Mouse (Mus musculus) olfactory bulb, adult 2 months (tissue): ENCODE data around the gene Celf2. TPM values are rescaled to one million over a fixed set of nuclear protein-coding genes. Genes with fewer than 3 reads are reported as not detected.

Source experiments
- H3K27ac ChIP-seq: fragments of 200-500 bp; 2 replicates; pipeline ENCODE4 v1.5.1; 2012; ENCODE audit warnings: low read depth, low read length; ENCODE audit not compliant: insufficient read depth
- H3K4me1 ChIP-seq: fragments of 200-500 bp; 2 replicates; pipeline ENCODE4 v1.6.1; 2012; ENCODE audit warnings: low read length; ENCODE audit not compliant: control insufficient read depth, insufficient read depth
- H3K4me3 ChIP-seq: fragments of 200-500 bp; 2 replicates; pipeline ENCODE4 v1.5.1; 2012; ENCODE audit warnings: mild to moderate bottlenecking, low read depth, low read length, moderate library complexity; ENCODE audit not compliant: insufficient read depth
- CTCF ChIP-seq: fragments of 200-500 bp; IDR thresholded peaks from 2 replicates; pipeline ENCODE4 v1.5.1; 2012; ENCODE audit warnings: low read depth, mild to moderate bottlenecking, low read length, moderate library complexity; ENCODE audit not compliant: insufficient read depth
- POLR2A ChIP-seq: fragments of 200-500 bp; IDR thresholded peaks from 2 replicates; pipeline ENCODE4 v1.6.1; 2012; ENCODE audit warnings: mild to moderate bottlenecking, low read depth, low read length, moderate library complexity; ENCODE audit not compliant: insufficient read depth
- WGBS: fragments of 180-500 bp; shearing (Covaris S2); methylation state at CpG from one replicate; pipeline ENCODE4 v1.1.7; 2018; 5-methylcytosine and 5-hydroxymethylcytosine counted together
- polyA plus RNA-seq: library from polyadenylated mRNA; stranded (reverse); fragments of >200 nt; gene quantifications from 2 replicates; pipeline ENCODE4 v1.2.4, GENCODE M21; 2012; ENCODE audit warnings: low replicate concordance; ENCODE audit not compliant: missing spikeins, insufficient read depth, insufficient read length

The Celf2 gene
- polyA plus RNA-seq, 1 experiment: 447 TPM

DNA sequence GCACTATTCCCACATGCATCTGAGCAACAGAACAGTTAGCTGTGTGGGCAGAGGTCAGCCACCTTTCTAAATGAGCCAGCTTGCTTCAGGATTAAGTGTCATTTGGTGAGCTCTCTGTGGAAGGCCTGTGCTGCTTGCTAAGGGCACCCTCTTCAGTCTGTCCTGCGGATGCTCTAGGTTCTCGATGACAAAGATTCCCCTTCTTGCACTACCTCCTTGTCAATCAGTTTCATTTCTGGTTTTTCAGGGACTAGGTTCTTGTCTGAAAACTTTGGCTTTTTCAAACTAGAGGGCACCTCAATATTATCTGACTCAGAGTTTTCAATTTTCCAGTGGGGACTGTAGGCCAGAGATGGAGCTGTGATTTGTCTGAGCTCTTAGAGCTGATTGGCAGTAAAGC lies 949.8 kb downstream of the Celf2 start:
- Histone ChIP-seq H3K27ac (no peak overlapping the region), H3K4me3 (no peak overlapping the region), H3K4me1 (peaks cover 9% of the 10 kb centered on the region)
- WGBS: 91% methylated on average over 2 of the region's 2 CpGs
- TF ChIP-seq CTCF (no peak), POLR2A (no peak)

DNA sequence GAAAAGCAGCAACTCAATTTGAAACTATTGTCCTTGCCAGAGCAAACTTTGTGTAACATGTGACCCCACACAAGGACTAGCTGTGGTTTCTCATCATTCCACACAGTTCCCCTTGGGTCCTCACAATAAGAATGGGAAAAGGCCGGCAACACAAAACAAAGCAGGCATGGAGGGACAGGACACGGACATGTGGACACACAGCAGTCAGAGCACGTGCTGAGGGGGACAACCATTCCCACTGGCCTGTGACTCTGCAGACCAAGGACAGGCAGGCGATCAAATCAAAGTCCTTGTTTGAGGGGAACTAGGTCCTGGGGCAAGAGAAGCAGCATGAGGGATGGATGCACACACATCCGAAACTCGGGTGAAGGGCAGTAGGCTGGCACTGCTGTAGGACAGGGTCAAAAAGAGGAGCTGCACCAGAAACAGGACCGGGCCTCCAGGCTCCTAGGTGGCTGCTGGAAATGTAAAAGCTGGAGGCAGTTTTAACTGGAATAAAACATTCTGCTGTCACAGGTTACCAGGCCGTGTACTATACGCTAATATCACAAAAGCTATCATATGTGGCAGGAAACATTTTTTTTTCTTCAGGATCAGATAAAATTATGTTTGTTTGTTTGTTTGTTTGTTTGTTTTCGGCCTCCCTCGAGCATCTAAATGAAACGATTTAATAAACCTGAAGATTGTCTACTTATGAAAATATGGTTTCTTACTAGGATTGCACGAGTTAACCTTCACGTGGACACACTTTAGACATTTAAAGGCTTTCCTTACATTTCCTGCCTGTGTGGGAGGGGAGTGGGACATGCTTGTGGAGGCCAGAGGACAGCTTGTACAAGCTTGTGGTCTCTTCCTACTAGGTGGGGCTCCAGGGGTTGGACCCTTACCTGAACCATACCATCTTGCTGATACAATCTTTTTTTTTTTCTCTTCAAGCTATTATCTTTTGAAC lies 950.8 kb downstream of the Celf2 start:
- peaks cover 15% of the 10 kb centered on the region for H3K4me1 ChIP-seq
- 74% methylated on average over 14 of the region's 14 CpGs for WGBS
- H3K4me3 ChIP-seq: no peak overlapping the region
- no peak overlapping the region for H3K27ac ChIP-seq
- TF ChIP-seq CTCF (no peak), POLR2A (no peak)

DNA sequence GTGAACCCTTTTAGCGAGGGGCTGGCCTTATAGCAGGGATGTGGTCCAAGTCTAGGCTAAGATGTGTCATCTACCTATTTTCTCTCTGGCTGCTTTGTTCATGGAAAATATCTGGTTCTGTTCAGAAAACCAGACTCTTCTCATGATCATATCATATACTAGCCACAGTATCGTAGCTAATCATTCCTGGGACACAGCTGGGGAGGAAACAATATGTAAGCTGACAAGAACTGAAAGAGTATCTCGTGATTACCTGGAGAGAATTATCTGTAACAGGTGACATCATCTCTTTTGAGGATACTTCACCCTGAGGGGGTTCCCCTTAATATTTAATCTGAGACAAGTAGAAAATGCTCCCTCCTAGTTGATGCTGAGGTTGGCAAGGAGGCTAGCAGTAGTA lies 951.6 kb downstream of the Celf2 start:
- no peak overlapping the region for H3K4me3 ChIP-seq
- H3K4me1 ChIP-seq: peaks cover 17% of the 10 kb centered on the region
- TF ChIP-seq CTCF (no peak), POLR2A (no peak)
- no peak overlapping the region for H3K27ac ChIP-seq
- WGBS: 68% methylated on average over 3 of the region's 3 CpGs

DNA sequence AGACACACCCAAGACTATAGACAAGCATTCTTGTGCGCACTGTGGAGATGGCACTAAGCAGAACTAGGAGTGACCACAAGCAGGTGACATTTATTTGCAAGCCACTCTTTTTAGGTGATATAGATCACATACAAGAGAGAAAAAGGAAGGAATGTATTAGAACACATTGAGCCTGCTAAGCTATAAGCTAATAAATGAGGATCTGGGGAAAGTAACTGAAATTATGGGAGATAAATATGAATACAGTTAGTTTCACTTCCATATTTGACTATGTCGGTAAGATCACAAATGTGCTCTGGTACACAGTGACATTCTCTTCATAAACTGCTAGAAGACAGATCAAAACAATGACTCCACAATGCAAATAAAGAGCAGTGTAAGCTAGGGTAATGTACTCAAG lies 952.5 kb downstream of the Celf2 start:
- Histone ChIP-seq H3K27ac (no peak overlapping the region), H3K4me1 (peaks cover 17% of the 10 kb centered on the region), H3K4me3 (no peak overlapping the region)
- WGBS: 80% methylated on average over 2 of the region's 2 CpGs
- TF ChIP-seq CTCF: no peak
- TF ChIP-seq POLR2A: no peak

DNA sequence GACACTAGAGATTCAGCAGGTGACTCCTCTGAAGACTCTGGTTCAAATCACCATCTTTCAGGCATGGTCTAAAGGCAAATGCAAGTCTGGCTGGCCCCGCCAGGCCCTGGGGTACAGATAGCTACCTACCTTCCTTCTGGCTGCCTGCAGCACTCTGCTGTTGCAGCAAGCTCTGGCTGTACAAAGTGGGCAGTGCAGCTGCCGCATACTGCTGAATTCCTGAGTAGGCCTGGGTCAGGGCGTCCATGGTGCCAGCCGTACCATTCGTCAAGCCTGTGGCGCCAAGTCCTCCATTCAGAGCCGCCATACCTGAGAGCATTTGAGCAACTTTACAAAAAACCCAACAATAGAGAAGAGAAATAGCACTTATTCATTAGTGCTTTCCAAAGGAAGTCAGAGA lies 955.7 kb downstream of the Celf2 start:
- TF ChIP-seq POLR2A (no peak), CTCF (no peak)
- H3K4me3 ChIP-seq: no peak overlapping the region
- 76% methylated on average over 7 of the region's 7 CpGs for WGBS
- H3K4me1 ChIP-seq: peaks cover 16% of the 10 kb centered on the region
- H3K27ac ChIP-seq: peak overlapping the region; percentile 36; the same call in 1 of the 2 replicates

DNA sequence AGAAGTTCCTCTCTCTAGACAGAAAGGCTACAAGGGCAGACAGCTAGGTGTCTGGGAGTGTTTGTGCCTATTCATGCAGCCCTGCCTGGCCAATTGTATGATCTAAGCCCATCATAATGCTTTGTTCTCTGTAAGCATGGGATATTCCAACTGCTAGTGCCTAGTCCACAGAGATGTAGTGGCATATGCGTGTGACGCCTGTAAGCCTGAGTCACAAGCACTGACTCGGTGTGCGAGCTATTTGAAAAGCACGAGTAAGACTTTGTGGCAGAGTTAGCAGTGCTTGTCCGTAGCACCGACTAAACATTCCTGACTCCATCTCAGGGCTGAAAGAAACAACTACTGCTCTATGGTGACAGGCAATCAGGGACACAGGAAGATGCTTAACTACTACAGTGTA lies 960.1 kb downstream of the Celf2 start:
- WGBS: 51% methylated on average over 7 of the region's 7 CpGs
- no peak overlapping the region for H3K4me3 ChIP-seq
- peak overlapping the region; percentile 42 for H3K27ac ChIP-seq
- TF ChIP-seq POLR2A (no peak), CTCF (no peak)
- H3K4me1 ChIP-seq: peaks cover 16% of the 10 kb centered on the region

DNA sequence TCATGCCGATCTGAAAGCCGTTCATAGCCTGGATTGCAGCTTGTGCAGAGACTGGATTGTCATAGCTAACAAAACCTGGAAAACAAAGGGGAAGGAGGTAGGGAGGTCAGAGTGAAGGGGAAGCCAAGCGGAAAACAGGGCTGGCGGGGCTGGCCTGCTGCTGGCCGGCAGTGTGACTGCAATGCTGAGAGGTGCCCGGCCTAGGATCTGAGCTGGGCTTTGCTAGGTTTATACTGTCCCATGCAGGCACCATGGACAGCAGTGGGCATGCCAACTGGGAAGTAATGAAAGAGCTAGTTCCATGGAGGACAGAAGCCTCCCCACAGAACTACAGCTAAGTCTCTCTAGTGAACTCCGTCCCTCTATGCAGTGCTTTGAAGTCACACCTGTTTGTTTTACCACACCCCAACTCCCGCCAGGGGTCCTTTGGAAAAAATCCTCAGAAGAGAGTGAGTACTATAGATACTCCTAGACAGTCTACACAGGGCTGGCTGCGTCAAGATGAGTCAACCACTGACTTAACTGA lies 962.2 kb downstream of the Celf2 start:
- TF ChIP-seq CTCF (no peak), POLR2A (no peak)
- 27% methylated on average over 9 of the region's 9 CpGs for WGBS
- H3K4me3 ChIP-seq: no peak overlapping the region
- peak overlapping the region; percentile 77 for H3K27ac ChIP-seq
- H3K4me1 ChIP-seq: peaks cover 10% of the 10 kb centered on the region

DNA sequence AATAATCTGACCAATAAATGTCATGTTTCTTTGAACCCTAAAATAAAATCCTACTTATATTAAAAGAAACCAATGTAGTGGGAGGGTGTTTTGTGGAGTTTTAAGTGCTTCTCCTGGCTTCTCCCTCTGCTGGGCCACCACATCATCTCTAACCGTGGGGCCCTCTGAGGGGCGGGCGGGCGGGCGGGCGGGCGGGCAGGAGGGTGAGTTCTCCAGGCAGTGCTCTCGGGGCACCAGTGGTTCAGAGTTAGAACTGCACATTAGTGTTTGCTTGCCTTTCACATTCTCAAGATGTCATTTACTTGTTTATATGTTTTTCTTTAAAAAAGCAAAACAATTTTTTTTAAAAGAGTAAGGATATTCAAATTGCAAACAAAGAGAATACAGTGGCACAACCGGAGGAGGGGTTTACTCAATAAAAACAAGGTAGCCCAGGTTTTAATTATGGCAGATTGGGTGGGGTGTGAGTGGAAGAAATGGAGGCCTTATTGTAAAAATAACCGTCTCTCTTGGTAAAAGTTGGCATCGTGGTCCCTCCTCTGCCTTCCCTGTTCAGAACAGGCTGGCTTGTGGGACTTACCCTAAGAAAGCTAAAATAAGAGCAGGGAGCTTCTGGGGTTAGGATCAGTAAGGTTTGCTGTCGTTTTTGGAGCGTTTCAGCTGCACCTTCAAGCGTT lies 962.8 kb downstream of the Celf2 start:
- Histone ChIP-seq H3K4me1 (peaks cover 10% of the 10 kb centered on the region), H3K27ac (peak overlapping the region; percentile 77), H3K4me3 (no peak overlapping the region)
- TF ChIP-seq CTCF: no peak
- TF ChIP-seq POLR2A: no peak
- 19% methylated on average over 14 of the region's 14 CpGs for WGBS

DNA sequence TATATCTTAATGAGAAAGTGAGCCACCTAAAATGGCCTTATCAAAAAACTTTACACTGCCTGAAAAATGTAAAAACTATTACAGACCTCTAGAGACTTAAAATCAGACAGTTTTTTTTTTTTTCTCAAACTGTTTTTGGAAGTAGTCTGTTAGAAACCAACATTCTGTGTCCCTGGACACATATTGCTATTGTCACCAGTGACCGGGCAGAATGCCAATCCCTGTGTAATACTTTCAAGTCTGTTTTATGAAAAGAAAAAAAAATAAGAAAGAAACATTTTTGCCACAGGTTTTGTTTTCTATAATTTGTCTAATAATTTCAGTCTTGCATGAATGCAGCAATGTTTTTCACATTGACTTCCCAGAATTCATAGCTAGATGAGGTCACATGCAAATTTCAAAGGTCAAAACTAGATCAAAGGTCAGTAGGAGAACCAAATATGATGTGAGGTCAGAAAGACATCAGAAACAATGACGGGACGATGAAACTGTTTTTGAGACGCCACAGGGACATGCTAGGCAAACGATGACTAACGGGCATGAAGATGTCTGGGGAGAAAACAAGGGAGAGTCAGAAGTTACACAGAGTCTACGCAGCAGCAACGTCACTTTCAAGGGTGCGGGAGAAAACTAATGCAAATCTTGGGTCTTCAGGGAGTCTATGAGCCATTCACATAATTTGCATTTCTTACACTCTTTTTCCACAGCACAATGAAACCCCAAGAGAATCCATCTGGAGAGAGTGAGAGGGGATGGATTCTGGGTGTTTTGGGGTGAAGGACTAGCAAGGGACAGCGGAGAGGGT lies 964.0 kb downstream of the Celf2 start:
- H3K4me3 ChIP-seq: no peak overlapping the region
- no peak overlapping the region; the same call in 1 of the 2 replicates for H3K27ac ChIP-seq
- H3K4me1 ChIP-seq: peaks cover 10% of the 10 kb centered on the region
- TF ChIP-seq POLR2A: no peak
- TF ChIP-seq CTCF: no peak
- WGBS: 44% methylated on average over 10 of the region's 10 CpGs
